Mouse (Mus musculus) naive thymus-derived CD4-positive, alpha-beta T cell, adult 5 months (primary cell): ENCODE results near the gene Trhr2. TPM values are rescaled to one million over a fixed set of nuclear protein-coding genes. Genes with fewer than 3 reads are reported as not detected.

Experiments used
- polyA plus RNA-seq: library from polyadenylated mRNA; unstranded; fragments of 100-300 nt; shearing (Covaris generic); gene quantifications from one replicate; pipeline ENCODE4 v1.2.1, GENCODE M21; 2017

Gene Trhr2
- not detected for polyA plus RNA-seq

GRCm38 (mm10) chr8:122360696-122361416 is at the start of gene Trhr2:
Gene Trhr2 (minus strand): TSS chr8:122360746.

DNA sequence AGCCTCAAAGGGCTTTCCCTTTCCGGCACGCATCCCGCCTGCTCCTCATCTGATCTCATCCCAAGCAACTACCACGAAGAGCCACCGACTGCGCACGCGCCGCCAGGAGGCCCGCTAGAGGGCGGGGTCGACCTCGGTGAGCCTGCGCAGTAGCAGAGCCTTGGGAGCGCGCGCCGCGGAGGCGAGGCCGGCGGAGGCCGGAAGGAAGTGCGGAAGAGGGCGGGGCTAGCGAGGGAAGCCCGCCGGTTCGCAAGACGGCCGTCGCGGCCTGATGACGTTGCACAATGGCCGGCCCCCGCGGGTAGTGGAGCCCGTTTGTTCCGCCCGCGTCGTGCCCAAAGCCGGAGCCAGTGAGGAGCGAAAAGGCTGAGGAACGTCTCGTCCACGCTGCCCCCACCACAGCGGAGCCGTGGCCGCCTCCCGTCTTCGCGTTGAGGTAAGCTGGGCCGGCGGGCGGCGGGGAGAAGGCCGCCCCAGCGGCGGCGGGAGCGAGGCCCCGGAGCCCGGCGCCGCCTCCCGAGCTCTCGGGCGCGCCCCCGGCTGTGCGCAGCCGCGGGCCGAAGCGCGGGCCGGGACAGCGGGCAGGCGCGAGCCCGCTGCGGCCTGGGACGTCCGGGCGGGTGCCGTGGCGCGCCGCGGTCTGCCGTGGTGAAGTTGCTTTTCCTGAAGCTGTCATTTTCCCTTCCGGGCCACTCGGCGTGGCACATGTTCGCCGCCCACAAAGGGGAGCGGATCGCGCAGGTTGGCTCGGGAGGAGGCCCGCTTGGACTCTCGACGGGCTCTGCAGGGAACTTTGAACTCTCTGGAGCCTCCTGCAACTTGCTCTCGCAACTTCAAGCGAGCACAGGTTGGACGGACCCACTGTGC is 16.1 kb upstream of the Trhr2 start, which contains the start of gene Zc3h18:
Gene Zc3h18 (plus strand): TSS at position 245 of the 867 bp plus-strand sequence.

Other genes with a start within 250 kb of the Trhr2 start
- gene Zfpm1, start 78.6 kb downstream of the Trhr2 start, polyA plus RNA-seq = 31.8 TPM
- 61.1 TPM for gene Zc3h18, start 15.9 kb upstream of the Trhr2 start, polyA plus RNA-seq
- gene Il17c, start 61.3 kb upstream of the Trhr2 start, polyA plus RNA-seq = not detected
- gene Cyba, start 72.2 kb upstream of the Trhr2 start, polyA plus RNA-seq = 326 TPM
- gene Mvd, start 82.7 kb upstream of the Trhr2 start, polyA plus RNA-seq = 10.9 TPM
- gene Snai3, start 100.0 kb upstream of the Trhr2 start, polyA plus RNA-seq = 2.1 TPM
- gene Rnf166, start 115.3 kb upstream of the Trhr2 start, polyA plus RNA-seq = 159 TPM
- gene Ctu2, start 115.4 kb upstream of the Trhr2 start, polyA plus RNA-seq = 64.6 TPM
- gene Piezo1, start 190.6 kb upstream of the Trhr2 start, polyA plus RNA-seq = 24.9 TPM
- gene Cdt1, start 207.3 kb upstream of the Trhr2 start, polyA plus RNA-seq = 84.7 TPM
- gene Aprt, start 216.2 kb upstream of the Trhr2 start, polyA plus RNA-seq = 129 TPM